Mouse (Mus musculus) inflammation-experienced regulatory T-cells, adult 16 weeks (primary cell): ENCODE data around the gene Coa7. TPM values are rescaled to one million over a fixed set of nuclear protein-coding genes. Genes with fewer than 3 reads are reported as not detected.

ENCODE experiments used
- polyA plus RNA-seq: library from polyadenylated mRNA; unstranded; fragments of 100-300 nt; shearing (Covaris generic); gene quantifications from one replicate; pipeline ENCODE4 v1.2.1, GENCODE M21; 2017

Coa7 gene
- polyA plus RNA-seq = 27.7 TPM

DNA sequence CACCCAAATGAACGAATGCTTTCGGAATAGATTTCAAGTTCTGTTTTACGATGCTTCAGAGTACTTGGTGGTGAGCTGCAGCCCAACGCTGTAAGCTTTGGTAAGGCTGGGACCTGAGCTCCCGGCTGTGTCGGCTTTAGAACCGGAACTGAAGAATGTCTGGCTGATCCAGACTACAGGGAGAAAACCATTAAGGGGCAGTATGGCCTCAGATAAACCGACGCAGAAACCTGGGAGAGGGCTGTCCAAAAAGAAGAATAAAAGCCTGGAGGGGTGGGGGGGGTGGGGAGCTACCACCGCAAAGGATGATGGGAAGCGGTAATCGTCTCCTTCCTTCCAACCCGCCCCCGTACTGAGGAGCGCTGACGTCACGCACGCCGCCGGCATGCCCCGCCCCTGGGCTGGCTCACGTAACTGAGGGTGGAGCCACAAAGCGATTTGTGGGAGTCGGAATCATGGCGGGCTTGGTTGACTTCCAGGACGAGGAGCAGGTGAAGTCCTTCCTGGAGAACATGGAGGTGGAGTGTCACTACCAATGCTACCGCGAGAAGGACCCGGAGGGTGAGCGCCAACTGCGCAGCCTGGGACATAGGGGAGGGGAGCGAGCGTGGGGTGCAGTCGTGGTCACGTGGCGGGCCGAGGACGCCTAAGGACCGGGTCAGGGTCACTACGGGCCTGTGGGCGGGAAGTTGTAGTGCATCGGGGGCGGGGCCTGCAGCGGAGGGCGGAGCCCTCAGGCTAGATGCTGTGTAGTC lies at the start of gene Coa7:
TSS of gene Coa7 (plus strand) at position 411 of the 755 bp plus-strand sequence.

DNA sequence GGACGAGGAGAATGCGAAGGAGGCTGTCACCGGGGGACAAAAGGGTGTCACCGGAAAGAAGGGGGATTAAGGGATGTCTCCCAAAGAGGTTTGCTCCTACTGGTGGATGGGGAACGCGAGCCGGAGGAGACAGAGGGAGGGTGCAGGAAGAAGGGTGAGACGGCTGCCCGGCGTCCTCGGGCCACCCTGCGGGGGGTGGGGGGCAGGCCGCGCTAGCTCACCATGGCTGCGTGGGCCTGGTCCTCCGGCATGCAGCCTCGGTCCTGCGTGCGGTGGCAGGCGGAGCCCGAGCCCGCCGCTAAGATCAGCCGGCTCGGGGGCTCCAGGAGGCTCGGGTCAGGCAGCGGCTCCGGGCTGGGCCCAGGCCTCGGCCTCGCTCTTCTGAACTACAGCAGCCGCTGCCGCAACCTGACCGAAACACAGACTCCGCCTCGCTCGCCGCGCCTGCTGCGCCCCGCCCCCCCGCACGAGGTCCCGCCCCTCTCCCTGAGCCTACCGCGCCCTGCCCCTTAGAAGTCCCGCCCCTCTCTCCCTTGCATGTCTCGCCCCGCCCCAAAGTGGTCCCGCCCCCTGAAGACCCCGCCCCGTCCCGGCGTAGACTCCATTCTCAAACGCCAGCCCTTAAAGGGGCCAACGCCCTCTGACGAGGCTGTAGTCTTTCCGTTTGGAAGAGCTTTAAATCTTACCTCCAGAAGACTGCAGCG lies 27.1 kb upstream of the Coa7 start, which contains the start of gene Zyg11b:
TSS of gene Zyg11b (minus strand) at position 427 of the 704 bp plus-strand sequence.

DNA sequence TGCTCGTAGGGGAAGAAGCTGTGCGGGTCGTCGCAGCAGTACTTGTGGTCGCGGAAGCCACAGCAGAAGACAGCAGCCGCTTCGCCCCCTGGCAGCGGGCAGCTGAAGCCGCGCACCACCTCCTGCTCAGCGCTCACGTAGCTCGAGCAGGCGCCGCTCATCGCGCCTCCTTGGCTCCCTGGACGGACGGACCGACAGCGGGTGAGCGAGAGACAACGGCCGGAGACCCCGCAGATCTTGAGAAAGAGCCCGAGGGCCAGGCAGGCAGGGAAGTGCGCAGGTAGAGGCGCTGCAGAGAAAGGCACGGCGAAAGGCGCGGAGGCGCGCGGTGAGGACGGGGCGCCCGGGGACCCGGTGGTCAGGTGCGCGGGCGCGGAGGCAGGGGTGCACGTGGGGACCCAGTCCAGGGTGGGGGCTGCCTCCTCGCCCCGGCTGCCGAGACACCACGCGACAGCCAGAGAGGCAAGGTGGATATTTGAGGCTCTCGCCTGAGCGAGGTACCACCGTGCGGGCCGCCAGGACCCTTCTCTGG lies 55.3 kb downstream of the Coa7 start, which contains the start of gene Shisal2a:
TSS of gene Shisal2a (minus strand) at position 167 of the 532 bp plus-strand sequence.

Other genes starting within 250 kb of the Coa7 start
- not detected for gene Podn, start 231.7 kb upstream of the Coa7 start, polyA plus RNA-seq
- 321 TPM for gene Scp2, start 183.1 kb upstream of the Coa7 start, polyA plus RNA-seq
- gene Echdc2, start 162.7 kb upstream of the Coa7 start, polyA plus RNA-seq = 4.4 TPM
- not detected for gene Zyg11a, start 110.1 kb upstream of the Coa7 start, polyA plus RNA-seq
- 26.4 TPM for gene Zyg11b, start 27.0 kb upstream of the Coa7 start, polyA plus RNA-seq
- not detected for gene Shisal2a, start 55.2 kb downstream of the Coa7 start, polyA plus RNA-seq
- gene Gpx7, start 78.8 kb downstream of the Coa7 start, polyA plus RNA-seq = 6.2 TPM
- 48.9 TPM for gene Tut4, start 131.3 kb downstream of the Coa7 start, polyA plus RNA-seq